Mouse (Mus musculus): ENCODE data around the gene Prrc2b. TPM values are rescaled to one million over a fixed set of nuclear protein-coding genes. Genes with fewer than 3 reads are reported as not detected.

Gene Prrc2b
- total and polyA plus RNA-seq, 2 experiments from 2014 or later = 19.5 to 66.5 TPM

GRCm38 (mm10) chr2:32121150-32121549, 29.7 kb upstream of the Prrc2b start:
- Histone ChIP-seq H3K4me3 (ENCODE audit: low read depth, low read length) (no peak overlapping the region), H3K9ac (replicated peaks; ENCODE audit: low read depth, low read length) (no peak overlapping the region), H3K4me1 (ENCODE audit: control insufficient read depth, insufficient read depth) (no peaks in the 10 kb centered on the region), H3K27me3 (ENCODE audit: control insufficient read depth, insufficient read depth, low read length) (no peaks in the 10 kb centered on the region), H3K36me3 (replicated peaks; ENCODE audit: control insufficient read depth, insufficient read depth, low read length) (no peaks in the 10 kb centered on the region), H3K27ac (ENCODE audit: low read depth) (no peak overlapping the region), H3K9me3 (replicated peaks; ENCODE audit: control insufficient read depth, low read length) (no peaks in the 10 kb centered on the region), H3K4me2 (ENCODE audit: low read depth, low read length) (no peak overlapping the region)
- no peak for ATAC-seq (ENCODE audit: insufficient read depth, low read depth)
- TF ChIP-seq CTCF (IDR thresholded peaks at IDR 0.05; ENCODE audit: low read depth) (no peak), EP300 (IDR thresholded peaks at IDR 0.05; ENCODE audit: low read depth) (no peak)
- 62% methylated on average over 5 of the region's 5 CpGs for WGBS
- no peak for DNase-seq (ENCODE audit: low spot score)

GRCm38 (mm10) chr2:32121785-32122184, 29.1 kb upstream of the Prrc2b start:
- no peak for TF ChIP-seq EP300 (IDR thresholded peaks at IDR 0.05; ENCODE audit: low read depth)
- TF ChIP-seq CTCF (IDR thresholded peaks at IDR 0.05; ENCODE audit: low read depth) = no peak
- Histone ChIP-seq H3K4me1 (ENCODE audit: control insufficient read depth, insufficient read depth) (no peaks in the 10 kb centered on the region), H3K27ac (ENCODE audit: low read depth) (no peak overlapping the region), H3K9me3 (replicated peaks; ENCODE audit: control insufficient read depth, low read length) (no peaks in the 10 kb centered on the region), H3K9ac (replicated peaks; ENCODE audit: low read depth, low read length) (no peak overlapping the region), H3K4me2 (ENCODE audit: low read depth, low read length) (no peak overlapping the region), H3K36me3 (replicated peaks; ENCODE audit: control insufficient read depth, insufficient read depth, low read length) (no peaks in the 10 kb centered on the region), H3K27me3 (ENCODE audit: control insufficient read depth, insufficient read depth, low read length) (no peaks in the 10 kb centered on the region), H3K4me3 (ENCODE audit: low read depth, low read length) (no peak overlapping the region)
- WGBS = 79% methylated on average over 2 of the region's 2 CpGs
- ATAC-seq (ENCODE audit: insufficient read depth, low read depth) (no peak), DNase-seq (ENCODE audit: low spot score) (no peak)

GRCm38 (mm10) chr2:32127653-32128535, 23.0 kb upstream of the Prrc2b start:
- 0 out of 2 replicates have a peak overlapping the region, but pooled peaks have one; percentile 20 for H3K9ac ChIP-seq (replicated peaks; ENCODE audit: low read depth, low read length)
- H3K4me3 ChIP-seq (ENCODE audit: low read depth, low read length) = no peak overlapping the region
- no peaks in the 10 kb centered on the region for H3K27me3 ChIP-seq (ENCODE audit: control insufficient read depth, insufficient read depth, low read length)
- peak; percentile 76 for ATAC-seq (ENCODE audit: insufficient read depth, low read depth)
- H3K27ac ChIP-seq (ENCODE audit: low read depth) = peak overlapping the region; percentile 94
- H3K9me3 ChIP-seq (replicated peaks; ENCODE audit: control insufficient read depth, low read length) = no peaks in the 10 kb centered on the region
- TF ChIP-seq CTCF (IDR thresholded peaks at IDR 0.05; ENCODE audit: low read depth) (no peak), EP300 (IDR thresholded peaks at IDR 0.05; ENCODE audit: low read depth) (peak; percentile 69; the same call in 1 of the 2 replicates)
- whole genome bisulfite sequencing = 4% methylated on average over 16 of the region's 16 CpGs
- H3K36me3 ChIP-seq (replicated peaks; ENCODE audit: control insufficient read depth, insufficient read depth, low read length) = no peaks in the 10 kb centered on the region
- peaks cover 30% of the 10 kb centered on the region for H3K4me1 ChIP-seq (ENCODE audit: control insufficient read depth, insufficient read depth)
- peak; percentile 79 for DNase-seq (ENCODE audit: low spot score)
- peak overlapping the region; percentile 37 for H3K4me2 ChIP-seq (ENCODE audit: low read depth, low read length)

- H3K4me2 ChIP-seq (ENCODE audit: low read depth, low read length) = peak overlapping the region; percentile 37
- H3K9ac ChIP-seq (replicated peaks; ENCODE audit: low read depth, low read length) = no peak overlapping the region
- H3K27ac ChIP-seq (ENCODE audit: low read depth) = peak overlapping the region; percentile 94
- H3K9me3 ChIP-seq (replicated peaks; ENCODE audit: control insufficient read depth, low read length) = no peaks in the 10 kb centered on the region
- WGBS = 68% methylated on average over 5 of the region's 5 CpGs
- peaks cover 30% of the 10 kb centered on the region for H3K4me1 ChIP-seq (ENCODE audit: control insufficient read depth, insufficient read depth)
- no peaks in the 10 kb centered on the region for H3K27me3 ChIP-seq (ENCODE audit: control insufficient read depth, insufficient read depth, low read length)
- ATAC-seq (ENCODE audit: insufficient read depth, low read depth) (no peak), DNase-seq (ENCODE audit: low spot score) (no peak)
- TF ChIP-seq CTCF (IDR thresholded peaks at IDR 0.05; ENCODE audit: low read depth) (no peak), EP300 (IDR thresholded peaks at IDR 0.05; ENCODE audit: low read depth) (no peak)
- H3K36me3 ChIP-seq (replicated peaks; ENCODE audit: control insufficient read depth, insufficient read depth, low read length) = no peaks in the 10 kb centered on the region
- no peak overlapping the region for H3K4me3 ChIP-seq (ENCODE audit: low read depth, low read length)
Observed at GRCm38 (mm10) chr2:32128536-32128841, 22.4 kb upstream of the Prrc2b start.

DNA sequence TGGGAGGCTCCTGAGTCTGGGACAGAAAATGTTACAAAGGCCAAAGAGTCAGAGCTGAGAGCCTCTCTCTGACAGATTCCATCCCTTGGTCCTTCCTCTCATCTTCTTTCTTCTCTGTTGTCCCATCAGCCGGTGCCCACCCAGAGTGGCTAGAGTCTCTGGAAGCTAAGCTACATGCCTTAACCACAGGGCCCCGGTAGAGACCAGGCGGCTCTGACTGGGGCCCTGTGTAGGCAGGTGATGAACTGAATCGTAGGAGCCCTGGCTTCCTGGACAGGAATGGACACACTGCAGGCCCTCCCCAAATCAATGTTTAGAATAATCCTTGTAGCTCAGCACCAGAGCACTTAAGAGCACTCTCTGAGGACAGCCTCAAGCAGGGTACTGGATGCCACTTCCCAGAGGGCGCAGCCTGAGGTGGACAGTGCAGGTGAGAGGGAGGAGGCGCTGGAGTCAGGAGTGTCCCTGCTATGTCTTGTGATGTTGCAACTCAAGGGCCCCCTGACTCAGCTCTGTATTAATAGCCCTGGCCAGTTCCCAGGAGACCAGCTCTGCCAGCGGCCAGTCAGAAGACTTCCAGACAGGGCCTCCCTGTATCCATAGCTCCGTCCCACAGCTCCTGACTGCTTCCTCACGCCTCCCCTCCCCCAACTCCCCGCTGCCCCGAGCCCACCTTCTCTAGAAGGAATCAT, 21.4 kb upstream of the Prrc2b start:
- H3K4me3 ChIP-seq (ENCODE audit: low read depth, low read length) = no peak overlapping the region
- H3K9ac ChIP-seq (replicated peaks; ENCODE audit: low read depth, low read length) = no peak overlapping the region
- H3K27me3 ChIP-seq (ENCODE audit: control insufficient read depth, insufficient read depth, low read length) = no peaks in the 10 kb centered on the region
- no peaks in the 10 kb centered on the region for H3K9me3 ChIP-seq (replicated peaks; ENCODE audit: control insufficient read depth, low read length)
- peak overlapping the region; percentile 16; the same call in 1 of the 2 replicates for H3K4me2 ChIP-seq (ENCODE audit: low read depth, low read length)
- WGBS = 24% methylated on average over 11 of the region's 11 CpGs
- peaks cover 30% of the 10 kb centered on the region for H3K4me1 ChIP-seq (ENCODE audit: control insufficient read depth, insufficient read depth)
- H3K27ac ChIP-seq (ENCODE audit: low read depth) = peak overlapping the region; percentile 94
- TF ChIP-seq EP300 (IDR thresholded peaks at IDR 0.05; ENCODE audit: low read depth) = peak; percentile 98
- no peak for TF ChIP-seq CTCF (IDR thresholded peaks at IDR 0.05; ENCODE audit: low read depth)
- DNase-seq (ENCODE audit: low spot score) (peak; percentile 93), ATAC-seq (ENCODE audit: insufficient read depth, low read depth) (peak; percentile 86)
- H3K36me3 ChIP-seq (replicated peaks; ENCODE audit: control insufficient read depth, insufficient read depth, low read length) = no peaks in the 10 kb centered on the region
